Mouse (Mus musculus) embryonic facial prominence, embryonic 13.5 days (tissue): ENCODE data around the gene Nectin2. TPM values are rescaled to one million over a fixed set of nuclear protein-coding genes. Genes with fewer than 3 reads are reported as not detected.
A peak's percentile ranks its signal among the peaks of the same experiment; 100 is the strongest.

Experiments used
- ATAC-seq: fragments of 200-750 bp; cut with Nextera tagmentation; 2 replicates; pipeline ENCODE4 v1.8.0; 2017; ENCODE audit warnings: low read depth; ENCODE audit not compliant: insufficient number of reproducible peaks, insufficient read depth, low FRiP score, low TSS enrichment
- H3K27ac ChIP-seq: fragments of 300-500 bp; sonication (generic); 2 replicates; pipeline ENCODE4 v1.5.1; 2015; ENCODE audit warnings: moderate library complexity, mild to moderate bottlenecking, inconsistent platforms
- H3K27me3 ChIP-seq: fragments of 300-500 bp; sonication (generic); 2 replicates; pipeline ENCODE4 v1.6.1; 2015; ENCODE audit warnings: mild to moderate bottlenecking, inconsistent platforms
- H3K36me3 ChIP-seq: fragments of 300-500 bp; sonication (generic); 2 replicates; pipeline ENCODE4 v1.6.1; 2015; ENCODE audit warnings: mild to moderate bottlenecking, inconsistent platforms
- H3K4me1 ChIP-seq: fragments of 300-500 bp; sonication (generic); 2 replicates; pipeline ENCODE4 v1.6.1; 2015; ENCODE audit warnings: inconsistent platforms
- H3K4me2 ChIP-seq: fragments of 300-500 bp; sonication (generic); 2 replicates; pipeline ENCODE4 v1.6.1; 2015; ENCODE audit warnings: moderate library complexity, mild to moderate bottlenecking, inconsistent platforms
- H3K4me3 ChIP-seq: fragments of 300-500 bp; sonication (generic); 2 replicates; pipeline ENCODE4 v1.5.1; 2015; ENCODE audit warnings: mild to moderate bottlenecking, inconsistent platforms
- H3K9ac ChIP-seq: fragments of 300-500 bp; sonication (generic); 2 replicates; pipeline ENCODE4 v1.6.1; 2015; ENCODE audit warnings: mild to moderate bottlenecking, inconsistent platforms
- H3K9me3 ChIP-seq: fragments of 300-500 bp; sonication (generic); 2 replicates; pipeline ENCODE4 v1.6.1; 2016; ENCODE audit warnings: inconsistent platforms
- whole genome bisulfite sequencing: fragments of 180-500 bp; shearing (Covaris S2); methylation state at CpG from one replicate; pipeline ENCODE4 v1.1.7; 2015; ENCODE audit warnings: mixed read lengths; 5-methylcytosine and 5-hydroxymethylcytosine counted together
- polyA plus RNA-seq: library from polyadenylated mRNA; unstranded; fragments of >200 nt; fragmentation: Nextera tagmentation; extraction: Ambion mirVana; gene quantifications from 2 replicates; pipeline ENCODE4 v1.2.1, GENCODE M21; 2015

The Nectin2 gene
- polyA plus RNA-seq, 1 experiment from 2014 or later = 87.0 TPM

DNA sequence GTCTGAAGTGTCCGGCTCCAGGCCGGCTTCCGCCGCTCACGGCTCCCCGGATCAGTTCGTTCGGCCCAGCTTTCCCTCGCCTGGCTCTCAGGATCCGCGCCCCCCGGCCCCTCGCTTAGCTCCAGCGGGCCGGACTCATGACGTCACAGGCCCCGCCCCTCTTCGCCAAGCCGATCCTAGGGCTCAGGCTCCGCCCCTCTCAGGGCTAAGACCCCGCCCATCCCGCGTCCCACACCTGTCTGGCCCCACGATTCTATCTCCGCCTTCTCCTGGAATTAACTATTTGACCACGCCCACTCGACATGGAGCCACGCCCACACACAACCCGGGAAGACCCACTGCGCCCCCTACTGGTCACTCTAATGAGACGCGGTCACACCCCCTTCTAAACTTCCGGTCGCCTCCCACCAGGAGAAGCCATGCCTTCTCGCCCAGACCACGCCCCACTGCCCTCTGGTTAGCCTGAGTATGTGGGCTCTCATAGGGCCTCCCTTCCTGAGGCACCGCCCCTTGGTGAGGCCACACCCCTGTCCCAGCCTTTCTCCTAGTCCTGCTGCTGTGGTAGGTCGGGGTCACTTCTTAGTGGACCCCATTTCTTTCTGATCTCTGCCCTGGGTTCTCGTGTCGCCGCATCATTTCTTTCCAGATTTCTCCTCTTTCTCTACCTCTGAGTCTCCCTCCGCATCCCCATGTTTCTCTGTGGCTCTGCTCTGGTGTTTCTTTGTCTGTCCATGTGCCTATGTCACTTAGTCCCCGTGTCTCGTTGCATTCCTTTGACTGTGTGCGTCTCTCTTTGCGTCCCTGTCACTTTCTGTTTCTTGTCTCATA lies 680 bp downstream of the Nectin2 start:
- Histone ChIP-seq H3K36me3 (peaks cover 8% of the 10 kb centered on the region), H3K27ac (peak overlapping the region; percentile 92), H3K4me1 (peaks cover 37% of the 10 kb centered on the region), H3K9me3 (no peaks in the 10 kb centered on the region), H3K9ac (peak overlapping the region; percentile 93), H3K4me3 (peak overlapping the region; percentile 89), H3K27me3 (no peaks in the 10 kb centered on the region), H3K4me2 (peak overlapping the region; percentile 82)
- ATAC-seq = peak; percentile 93
- under 1% methylated on average over 44 of the region's 46 CpGs for WGBS

GRCm38 (mm10) chr7:19748219-19749195 lies 1.8 kb downstream of the Nectin2 start:
- H3K4me3 ChIP-seq = peak overlapping the region; percentile 89
- H3K27me3 ChIP-seq = no peaks in the 10 kb centered on the region
- ATAC-seq = 0 out of 2 replicates have a peak, but pooled peaks have one; percentile 3
- no peaks in the 10 kb centered on the region for H3K9me3 ChIP-seq
- peaks cover 36% of the 10 kb centered on the region for H3K4me1 ChIP-seq
- peak overlapping the region; percentile 93 for H3K9ac ChIP-seq
- H3K36me3 ChIP-seq = peaks cover 17% of the 10 kb centered on the region
- H3K4me2 ChIP-seq = peak overlapping the region; percentile 82
- peak overlapping the region; percentile 92 for H3K27ac ChIP-seq
- under 1% methylated on average over 32 of the region's 32 CpGs for WGBS

DNA sequence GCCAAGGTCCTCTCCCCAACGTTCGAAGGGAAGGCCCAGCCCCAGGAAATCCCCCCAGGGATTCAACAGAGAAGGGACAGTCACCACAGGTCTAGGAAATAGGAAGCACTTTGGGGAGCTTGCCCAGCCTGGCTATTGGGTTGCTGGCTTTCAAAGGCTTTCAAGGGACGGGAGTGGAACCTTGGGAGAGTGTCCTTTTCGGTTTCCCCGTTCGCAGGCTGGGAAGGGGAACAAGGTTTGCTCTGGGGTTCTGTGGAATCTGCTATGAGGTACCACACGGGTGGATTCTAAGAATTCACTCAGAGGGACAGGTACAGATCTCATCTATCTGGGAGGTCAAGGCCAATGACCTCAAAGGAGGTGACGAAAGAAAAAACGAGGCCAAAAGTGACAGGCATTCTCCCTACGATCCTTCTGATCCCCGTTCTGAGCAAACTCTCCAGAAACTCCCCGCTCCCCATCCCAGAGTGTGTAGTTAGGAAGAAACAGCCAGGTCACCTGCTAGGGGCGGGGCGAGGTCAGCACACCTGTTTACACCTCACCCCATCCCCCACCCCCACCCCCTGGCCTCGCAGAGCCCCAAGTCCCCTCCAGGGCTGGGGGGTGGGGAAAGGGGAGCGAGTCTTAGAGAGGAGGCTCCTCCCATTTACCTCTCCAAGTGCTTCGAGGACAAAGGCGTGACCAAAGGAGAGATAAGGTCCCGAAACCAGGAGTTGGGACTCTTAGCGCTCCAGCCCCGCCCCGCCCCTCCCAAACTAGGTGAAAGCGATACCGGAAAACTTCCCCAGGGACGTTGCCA lies 2.7 kb downstream of the Nectin2 start:
- peak overlapping the region; percentile 93 for H3K9ac ChIP-seq
- WGBS = 3% methylated on average over 25 of the region's 25 CpGs
- H3K27me3 ChIP-seq = no peaks in the 10 kb centered on the region
- H3K4me1 ChIP-seq = peaks cover 36% of the 10 kb centered on the region
- peak overlapping the region; percentile 92 for H3K27ac ChIP-seq
- peak overlapping the region; percentile 89 for H3K4me3 ChIP-seq
- H3K9me3 ChIP-seq = no peaks in the 10 kb centered on the region
- ATAC-seq = no peak
- H3K4me2 ChIP-seq = peak overlapping the region; percentile 82
- peaks cover 23% of the 10 kb centered on the region for H3K36me3 ChIP-seq

DNA sequence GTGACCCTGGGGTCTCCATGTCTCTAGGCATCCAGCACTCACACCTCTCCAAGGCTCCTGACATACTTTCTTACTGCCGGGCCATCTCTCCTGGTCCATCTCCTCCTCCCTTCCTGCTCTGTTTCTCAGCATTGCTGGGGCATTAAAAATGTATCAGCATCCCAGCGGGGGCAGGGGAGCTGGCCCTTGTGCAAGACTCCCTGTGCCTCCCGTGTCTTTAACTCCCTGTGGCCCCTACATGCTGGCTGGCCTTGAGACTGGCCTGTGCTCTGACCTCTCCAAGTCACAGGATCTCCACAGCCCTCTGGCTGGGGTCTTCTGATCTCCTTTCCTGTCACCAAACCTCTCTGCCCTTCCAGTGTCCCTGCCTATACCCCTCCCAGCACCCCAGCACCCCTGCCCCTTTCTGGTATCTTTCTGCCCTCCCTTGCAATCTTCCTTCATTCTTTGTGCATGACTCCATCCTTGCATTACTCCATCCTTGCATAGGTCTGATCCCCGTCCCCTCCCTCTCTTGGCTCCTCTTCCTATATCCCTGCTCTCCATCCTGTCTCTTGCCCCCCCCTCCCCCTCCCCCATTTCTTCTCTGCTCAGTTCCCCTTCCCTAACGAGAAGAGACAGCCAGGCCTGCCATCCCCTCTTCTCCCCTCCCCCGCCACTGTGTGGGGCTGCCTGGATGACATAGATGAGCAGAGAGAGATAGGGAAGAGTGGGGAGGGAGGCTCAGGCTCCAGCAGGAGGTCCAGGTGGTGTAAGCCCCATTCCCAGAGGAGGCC lies 3.7 kb downstream of the Nectin2 start:
- H3K4me1 ChIP-seq = peaks cover 43% of the 10 kb centered on the region

GRCm38 (mm10) chr7:19745971-19746370 lies 4.3 kb downstream of the Nectin2 start:
- H3K36me3 ChIP-seq = peaks cover 35% of the 10 kb centered on the region
- ATAC-seq = no peak
- no peak overlapping the region for H3K4me2 ChIP-seq
- H3K27ac ChIP-seq = no peak overlapping the region
- H3K4me1 ChIP-seq = peaks cover 49% of the 10 kb centered on the region
- H3K9ac ChIP-seq = no peak overlapping the region
- H3K4me3 ChIP-seq = no peak overlapping the region
- no peaks in the 10 kb centered on the region for H3K9me3 ChIP-seq
- WGBS = 86% methylated on average over 8 of the region's 10 CpGs
- H3K27me3 ChIP-seq = no peaks in the 10 kb centered on the region

More for the DNA sequence above, 3.7 kb downstream of the Nectin2 start:
- WGBS = 26% methylated on average over 6 of the region's 6 CpGs
- Histone ChIP-seq H3K27ac (0 out of 2 replicates have a peak overlapping the region, but pooled peaks have one; percentile 92), H3K27me3 (no peaks in the 10 kb centered on the region), H3K9me3 (no peaks in the 10 kb centered on the region), H3K36me3 (peaks cover 29% of the 10 kb centered on the region), H3K4me3 (peak overlapping the region; percentile 89), H3K4me2 (peak overlapping the region; percentile 82), H3K9ac (peak overlapping the region; percentile 93)
- no peak for ATAC-seq

GRCm38 (mm10) chr7:19744590-19745385 lies 5.5 kb downstream of the Nectin2 start:
- H3K27ac ChIP-seq = peak overlapping the region; percentile 16; the same call in 1 of the 2 replicates
- peaks cover 46% of the 10 kb centered on the region for H3K36me3 ChIP-seq
- no peak overlapping the region for H3K4me2 ChIP-seq
- no peak overlapping the region for H3K4me3 ChIP-seq
- H3K4me1 ChIP-seq = peaks cover 44% of the 10 kb centered on the region
- no peaks in the 10 kb centered on the region for H3K9me3 ChIP-seq
- H3K9ac ChIP-seq = no peak overlapping the region
- no peaks in the 10 kb centered on the region for H3K27me3 ChIP-seq
- ATAC-seq = no peak
- 67% methylated on average over 14 of the region's 14 CpGs for WGBS

- no peak overlapping the region for H3K4me2 ChIP-seq
- H3K4me1 ChIP-seq = peaks cover 44% of the 10 kb centered on the region
- no peak overlapping the region for H3K27ac ChIP-seq
- H3K27me3 ChIP-seq = no peaks in the 10 kb centered on the region
- H3K4me3 ChIP-seq = no peak overlapping the region
- no peaks in the 10 kb centered on the region for H3K9me3 ChIP-seq
- WGBS = 87% methylated on average over 6 of the region's 6 CpGs
- no peak for ATAC-seq
- H3K9ac ChIP-seq = no peak overlapping the region
- H3K36me3 ChIP-seq = peaks cover 54% of the 10 kb centered on the region
Observed at GRCm38 (mm10) chr7:19743791-19744190, 6.5 kb downstream of the Nectin2 start.

- no peaks in the 10 kb centered on the region for H3K27me3 ChIP-seq
- H3K4me1 ChIP-seq = peaks cover 35% of the 10 kb centered on the region
- no peak overlapping the region for H3K9ac ChIP-seq
- no peak overlapping the region for H3K4me3 ChIP-seq
- H3K4me2 ChIP-seq = no peak overlapping the region
- H3K9me3 ChIP-seq = no peaks in the 10 kb centered on the region
- no peak overlapping the region for H3K27ac ChIP-seq
- WGBS = 50% methylated on average over 5 of the region's 5 CpGs
- no peak for ATAC-seq
- peaks cover 64% of the 10 kb centered on the region for H3K36me3 ChIP-seq
Observed at GRCm38 (mm10) chr7:19742468-19742867, 7.8 kb downstream of the Nectin2 start.

GRCm38 (mm10) chr7:19741329-19742031 lies 8.8 kb downstream of the Nectin2 start:
- WGBS = 10% methylated on average over 8 of the region's 8 CpGs
- Histone ChIP-seq H3K9ac (no peak overlapping the region), H3K4me1 (peaks cover 26% of the 10 kb centered on the region), H3K9me3 (no peaks in the 10 kb centered on the region), H3K27ac (peak overlapping the region; percentile 65), H3K36me3 (peaks cover 74% of the 10 kb centered on the region), H3K4me3 (no peak overlapping the region), H3K4me2 (peak overlapping the region; percentile 16; the same call in 1 of the 2 replicates), H3K27me3 (no peaks in the 10 kb centered on the region)
- ATAC-seq = no peak
